Comparison of ENCODE assay signal across 8 mouse cellular contexts in genomic region chr19:7396867-7397826, GRCm38 (mm10). TPM values are rescaled to one million over a fixed set of nuclear protein-coding genes. Genes with fewer than 3 reads are reported as not detected.
DNase-seq lines count a peak whose midpoint lies in the region; ATAC-seq and TF ChIP-seq lines count a peak whose summit lies in the region.
"Not testable (repeated sequence)": the region's sequence is repeated elsewhere in the genome, so short reads cannot be mapped to it uniquely, and the experiment has no call there.

No protein-coding gene starts in this region.

- not testable (repeated sequence) for H3K27me3 ChIP-seq in embryonic facial prominence, embryonic 14.5 days (replicated peaks; ENCODE audit: control insufficient read depth, insufficient read depth, low read length); kidney, embryonic 16.5 days (ENCODE audit: insufficient read depth, low read length); lung, embryonic 14.5 days (ENCODE audit: insufficient read depth, low read length); midbrain, postnatal 0 days (ENCODE audit: insufficient read depth, low read length)

- not testable (repeated sequence) for H3K9ac ChIP-seq in embryonic facial prominence, embryonic 14.5 days (ENCODE audit: low read depth, low read length); kidney, embryonic 16.5 days (replicated peaks; ENCODE audit: low read length); lung, embryonic 14.5 days; midbrain, postnatal 0 days (replicated peaks; ENCODE audit: low read length, poor library complexity, severe bottlenecking)

- not testable (repeated sequence) for H3K36me3 ChIP-seq in embryonic facial prominence, embryonic 14.5 days (ENCODE audit: control insufficient read depth, insufficient read depth, low read length); kidney, embryonic 16.5 days (ENCODE audit: insufficient read depth, low read length); lung, embryonic 14.5 days (ENCODE audit: insufficient read depth); midbrain, postnatal 0 days (ENCODE audit: insufficient read depth, low read length)

- TF ChIP-seq CTCF in lung, embryonic 14.5 days (IDR thresholded peaks at IDR 0.05; ENCODE audit: low read depth): peak; percentile 55
- TF ChIP-seq CTCF in midbrain, postnatal 0 days (IDR thresholded peaks at IDR 0.05): peak; percentile 50

- peak; percentile 17; the same call in 1 of the 2 replicates for ATAC-seq in embryonic facial prominence, embryonic 14.5 days (ENCODE audit: low read depth)
- ATAC-seq in kidney, embryonic 16.5 days (ENCODE audit: low FRiP score, low TSS enrichment): 0 out of 2 replicates have a peak, but pooled peaks have one; percentile 35
- peak; percentile 91 for ATAC-seq in lung, embryonic 14.5 days (ENCODE audit: insufficient read depth)
- ATAC-seq in midbrain, postnatal 0 days (ENCODE audit: low FRiP score): not testable (repeated sequence)

- not testable (repeated sequence) for H3K4me2 ChIP-seq in embryonic facial prominence, embryonic 14.5 days (ENCODE audit: low read depth, low read length); kidney, embryonic 16.5 days (replicated peaks; ENCODE audit: low read depth, low read length); lung, embryonic 14.5 days; midbrain, postnatal 0 days (ENCODE audit: low read depth, low read length, poor library complexity, severe bottlenecking)

- not testable (repeated sequence) for H3K9me3 ChIP-seq in embryonic facial prominence, embryonic 14.5 days (ENCODE audit: control insufficient read depth, low read length); lung, embryonic 14.5 days (ENCODE audit: low read depth, low read length); midbrain, postnatal 0 days (ENCODE audit: low read length)
- peaks cover 17% of the 10 kb centered on the region for H3K9me3 ChIP-seq in kidney, embryonic 16.5 days (ENCODE audit: low read length)

- DNase-seq in A20 (ENCODE audit: low read depth, low spot score): peak; percentile 75
- peak; percentile 85 for DNase-seq in ZHBTc4 (ENCODE audit: low read depth, low spot score)
- DNase-seq in embryonic facial prominence, embryonic 14.5 days (ENCODE audit: low spot score): peak; percentile 46
- peak; percentile 47 to 68 for DNase-seq in heart, postnatal 10 days
- DNase-seq in lung, embryonic 14.5 days: peak; percentile 87
- peak; percentile 30 for DNase-seq in midbrain, postnatal 0 days (ENCODE audit: low spot score)
- DNase-seq in testis, postnatal 10 days (ENCODE audit: low spot score): peak; percentile 59

- H3K4me1 ChIP-seq in embryonic facial prominence, embryonic 14.5 days (ENCODE audit: control insufficient read depth, insufficient read depth, low read length); kidney, embryonic 16.5 days (ENCODE audit: insufficient read depth, low read length); lung, embryonic 14.5 days (ENCODE audit: insufficient read depth); midbrain, postnatal 0 days (ENCODE audit: insufficient read depth, low read length): not testable (repeated sequence)

- H3K4me3 ChIP-seq in embryonic facial prominence, embryonic 14.5 days (ENCODE audit: low read depth, low read length); kidney, embryonic 16.5 days (ENCODE audit: low read length); lung, embryonic 14.5 days (ENCODE audit: low read depth, low read length); midbrain, postnatal 0 days (ENCODE audit: low read depth, low read length): not testable (repeated sequence)

- intact Hi-C loops in heart, postnatal 10 days (cut with DNase I): not testable (repeated sequence)

- not testable (repeated sequence) for H3K27ac ChIP-seq in embryonic facial prominence, embryonic 14.5 days (replicated peaks; ENCODE audit: low read depth, low read length); kidney, embryonic 16.5 days (ENCODE audit: low read length); lung, embryonic 14.5 days (ENCODE audit: low read depth); midbrain, postnatal 0 days (ENCODE audit: low read depth, low read length)

- 59% methylated on average over 6 of the region's 10 CpGs for WGBS in embryonic facial prominence, embryonic 14.5 days
- 42% methylated on average over 7 of the region's 10 CpGs for WGBS in kidney, embryonic 16.5 days
- WGBS in lung, embryonic 14.5 days: 33% methylated on average over 9 of the region's 10 CpGs
- WGBS in midbrain, postnatal 0 days: 85% methylated on average over 7 of the region's 10 CpGs

RNA-seq across cellular contexts. Expression of gene Spindoc, which starts 14.4 kb away (rescaled TPM):
- polyA plus RNA-seq in embryonic facial prominence, embryonic 14.5 days (2014; fragmentation: Nextera tagmentation; extraction: Ambion mirVana): 18.8 and 23.5 TPM in 2 replicates
- 10 to 100 TPM; 27.2 to 28.5 TPM for total RNA-seq in heart, postnatal 10 days (2021)
- 33.2 and 35.7 TPM in 2 replicates for polyA plus RNA-seq in kidney, embryonic 16.5 days (2015; fragmentation: Nextera tagmentation; extraction: Ambion mirVana)
- polyA plus RNA-seq in lung, embryonic 14.5 days (2014; fragmentation: Nextera tagmentation; extraction: Ambion mirVana): 18.6 and 26.8 TPM in 2 replicates
- 35.2 and 38.8 TPM in 2 replicates for total RNA-seq in midbrain, postnatal 0 days (2014; rRNA removed)
- 19.2 and 19.8 TPM in 2 replicates for polyA plus RNA-seq in midbrain, postnatal 0 days (2015; fragmentation: Nextera tagmentation; extraction: Ambion mirVana)

RNA-seq across cellular contexts. Expression of gene 2700081O15Rik, which starts 20.3 kb away (rescaled TPM):
- polyA plus RNA-seq in embryonic facial prominence, embryonic 14.5 days (2014; fragmentation: Nextera tagmentation; extraction: Ambion mirVana): 10.3 and 11.2 TPM in 2 replicates
- 10 to 100 TPM; 25.1 to 32.8 TPM for total RNA-seq in heart, postnatal 10 days (2021)
- polyA plus RNA-seq in kidney, embryonic 16.5 days (2015; fragmentation: Nextera tagmentation; extraction: Ambion mirVana): 4.8 and 5.4 TPM in 2 replicates
- polyA plus RNA-seq in lung, embryonic 14.5 days (2014; fragmentation: Nextera tagmentation; extraction: Ambion mirVana): 8.6 and 9.5 TPM in 2 replicates
- 108 and 112 TPM in 2 replicates for total RNA-seq in midbrain, postnatal 0 days (2014; rRNA removed)
- 7.6 and 8.1 TPM in 2 replicates for polyA plus RNA-seq in midbrain, postnatal 0 days (2015; fragmentation: Nextera tagmentation; extraction: Ambion mirVana)

RNA-seq across cellular contexts. Expression of gene Mark2, which starts 55.5 kb away (rescaled TPM):
- 42.0 and 42.1 TPM in 2 replicates for polyA plus RNA-seq in embryonic facial prominence, embryonic 14.5 days (2014; fragmentation: Nextera tagmentation; extraction: Ambion mirVana)
- 10 to 100 TPM; 51.7 to 54.3 TPM for total RNA-seq in heart, postnatal 10 days (2021)
- 40.6 and 44.9 TPM in 2 replicates for polyA plus RNA-seq in kidney, embryonic 16.5 days (2015; fragmentation: Nextera tagmentation; extraction: Ambion mirVana)
- polyA plus RNA-seq in lung, embryonic 14.5 days (2014; fragmentation: Nextera tagmentation; extraction: Ambion mirVana): 49.2 and 57.8 TPM in 2 replicates
- 41.2 and 49.1 TPM in 2 replicates for total RNA-seq in midbrain, postnatal 0 days (2014; rRNA removed)
- polyA plus RNA-seq in midbrain, postnatal 0 days (2015; fragmentation: Nextera tagmentation; extraction: Ambion mirVana): 38.0 and 38.1 TPM in 2 replicates

Comparison
In these comparisons a context has a peak if more than half of its experiments do, and no peak if none do; other contexts are left out.
1. DNase-seq: peak in every context shown above with its lines; median percentile 87 in lung, embryonic 14.5 days; 85 in ZHBTc4; 75 in A20; 59 in testis, postnatal 10 days; 58 in heart, postnatal 10 days; 46 in embryonic facial prominence, embryonic 14.5 days; 30 in midbrain, postnatal 0 days.